Mouse (Mus musculus) kidney, adult 2 months (tissue): ENCODE results near the gene Fst. TPM values are rescaled to one million over a fixed set of nuclear protein-coding genes. Genes with fewer than 3 reads are reported as not detected.

Source experiments
- DNase-seq: peaks from one replicate; pipeline ENCODE4 v3.0.0; 2021
- H3K27ac ChIP-seq: fragments of 200-500 bp; 2 replicates; pipeline ENCODE4 v1.5.1; 2012; ENCODE audit warnings: low read depth, low read length, control low read depth, inconsistent platforms; ENCODE audit not compliant: insufficient read depth
- H3K27me3 ChIP-seq: fragments of 200-500 bp; replicated peaks from 2 replicates; pipeline ENCODE4 v1.6.1; 2012; ENCODE audit warnings: mild to moderate bottlenecking, moderate library complexity, low read length, inconsistent platforms; ENCODE audit not compliant: control insufficient read depth, insufficient read depth
- H3K36me3 ChIP-seq: fragments of 200-500 bp; 2 replicates; pipeline ENCODE4 v1.6.1; 2012; ENCODE audit warnings: mild to moderate bottlenecking, moderate library complexity, low read length, inconsistent platforms; ENCODE audit not compliant: control insufficient read depth, insufficient read depth
- H3K4me1 ChIP-seq: fragments of 200-500 bp; 2 replicates; pipeline ENCODE4 v1.6.1; 2011; ENCODE audit warnings: low read length; ENCODE audit not compliant: control insufficient read depth, insufficient read depth
- H3K4me3 ChIP-seq: fragments of 200-500 bp; 2 replicates; pipeline ENCODE4 v1.5.1; 2011; ENCODE audit warnings: mild to moderate bottlenecking, low read depth, low read length, control low read depth; ENCODE audit not compliant: insufficient read depth
- CTCF ChIP-seq: fragments of 200-500 bp; conservative IDR thresholded peaks from 2 replicates; pipeline ENCODE4 v1.5.1; 2011; ENCODE audit warnings: low read depth, mild to moderate bottlenecking, control low read depth, low read length, moderate library complexity, mixed read lengths; ENCODE audit not compliant: insufficient read depth, insufficient read length
- POLR2A ChIP-seq: fragments of 200-500 bp; IDR thresholded peaks from one replicate; pipeline ENCODE4 v1.6.1; 2011; ENCODE audit warnings: low read depth, low read length, control low read depth
- WGBS: fragments of 180-500 bp; shearing (Covaris S2); methylation state at CpG from one replicate; pipeline ENCODE4 v1.1.7; 2018; 5-methylcytosine and 5-hydroxymethylcytosine counted together
- polyA plus RNA-seq: library from polyadenylated mRNA; depleted of rRNA; stranded (reverse); fragments of >200 nt; gene quantifications from 2 replicates; pipeline ENCODE4 v1.2.3, GENCODE M21; 2012; rRNA removed

The Fst gene
- 6.4 and 6.5 TPM in 2 replicates for polyA plus RNA-seq

GRCm38 (mm10) chr13:114458886-114459700 is at the start of gene Fst:
Fst (minus strand) TSS chr13:114458951.
- no peaks in the 10 kb centered on the region for H3K36me3 ChIP-seq
- 1% methylated on average over 76 of the region's 77 CpGs for WGBS
- H3K4me3 ChIP-seq = peak within 1 kb of the TSS; percentile 37
- H3K27ac ChIP-seq = no peak within 1 kb of the TSS
- TF ChIP-seq CTCF (no peak), POLR2A (no peak)
- H3K4me1 ChIP-seq = no peaks in the 10 kb centered on the region
- H3K27me3 ChIP-seq = peaks cover 26% of the 10 kb centered on the region
- peak; percentile 11 for DNase-seq

DNA sequence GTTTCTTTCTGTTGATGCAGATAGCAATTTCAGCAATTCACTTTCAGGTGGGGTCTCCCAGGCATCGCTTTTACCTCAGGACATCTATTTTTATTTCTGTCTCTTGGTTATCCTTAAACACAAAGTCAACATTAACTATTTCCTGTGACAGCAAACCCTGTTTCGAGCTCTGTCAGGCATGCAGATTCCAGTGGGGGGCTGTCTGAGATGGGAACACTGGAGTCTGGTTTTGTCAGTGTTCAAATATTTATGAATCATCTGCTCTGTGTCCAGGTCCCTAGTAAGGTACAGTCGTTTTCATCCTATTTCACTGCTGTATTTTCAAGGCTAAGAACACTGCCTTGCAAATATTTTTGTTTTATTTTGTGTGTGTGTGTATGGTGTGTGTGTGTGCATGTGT is 35.1 kb upstream of the Fst start:
- no peak for TF ChIP-seq CTCF
- WGBS = 49% methylated on average over 3 of the region's 3 CpGs
- Histone ChIP-seq H3K27me3 (no peaks in the 10 kb centered on the region), H3K4me3 (no peak overlapping the region), H3K36me3 (no peaks in the 10 kb centered on the region), H3K4me1 (no peaks in the 10 kb centered on the region), H3K27ac (no peak overlapping the region)
- DNase-seq = no peak

DNA sequence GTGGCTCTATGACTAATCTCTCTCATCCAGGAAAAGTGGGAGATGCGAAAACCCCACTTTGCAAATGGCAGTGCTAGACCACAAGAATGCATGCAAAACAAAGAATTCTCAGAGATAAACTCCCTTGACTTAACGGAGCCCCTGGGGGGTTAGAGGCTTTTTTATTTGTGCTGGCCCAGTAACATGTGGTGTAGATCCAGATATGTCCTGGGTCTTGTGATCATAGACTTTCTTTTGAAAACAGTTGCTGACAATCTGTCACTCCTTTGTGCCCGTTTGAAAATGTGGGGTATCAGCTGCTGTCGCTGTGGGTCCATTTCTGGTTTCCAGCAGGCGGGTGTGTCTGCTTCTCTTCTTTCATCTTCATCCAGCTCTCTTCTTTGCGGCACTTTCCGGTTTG is 29.4 kb upstream of the Fst start:
- DNase-seq = no peak
- WGBS = 81% methylated on average over 7 of the region's 7 CpGs

GRCm38 (mm10) chr13:114478329-114478728 is 19.6 kb upstream of the Fst start:
- TF ChIP-seq CTCF (no peak), POLR2A (no peak)
- H3K27ac ChIP-seq = no peak overlapping the region
- WGBS = 86% methylated on average over 4 of the region's 4 CpGs
- H3K4me1 ChIP-seq = no peaks in the 10 kb centered on the region
- no peak for DNase-seq
- H3K4me3 ChIP-seq = no peak overlapping the region
- no peaks in the 10 kb centered on the region for H3K27me3 ChIP-seq
- no peaks in the 10 kb centered on the region for H3K36me3 ChIP-seq

More for the DNA sequence above, 29.4 kb upstream of the Fst start:
- Histone ChIP-seq H3K4me1 (no peaks in the 10 kb centered on the region), H3K4me3 (no peak overlapping the region), H3K27me3 (no peaks in the 10 kb centered on the region), H3K36me3 (no peaks in the 10 kb centered on the region), H3K27ac (no peak overlapping the region)
- TF ChIP-seq CTCF (no peak), POLR2A (no peak)

DNA sequence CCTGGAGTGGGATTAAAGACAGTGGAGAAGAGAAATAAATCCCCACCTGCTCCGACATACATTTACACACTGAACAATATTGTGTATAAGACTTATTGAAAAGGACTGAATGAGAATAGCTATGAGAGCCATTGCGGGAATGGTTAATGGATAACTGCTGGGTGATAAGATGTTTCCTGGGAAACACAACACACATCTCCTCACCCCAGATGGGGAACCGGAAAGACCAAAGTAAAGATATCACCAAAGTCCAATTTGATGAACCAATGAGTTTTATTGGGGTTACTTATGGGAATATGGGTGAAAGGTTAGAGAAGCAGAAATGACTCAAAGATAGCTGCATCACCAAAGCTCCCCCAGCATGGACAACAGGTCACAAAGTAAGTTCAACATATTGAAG is 11.2 kb upstream of the Fst start:
- TF ChIP-seq CTCF = no peak
- TF ChIP-seq POLR2A = no peak
- no peak overlapping the region for H3K27ac ChIP-seq
- no peak for DNase-seq
- H3K4me3 ChIP-seq = no peak overlapping the region
- WGBS = 79% methylated on average over 3 of the region's 3 CpGs
- H3K27me3 ChIP-seq = no peaks in the 10 kb centered on the region
- no peaks in the 10 kb centered on the region for H3K4me1 ChIP-seq
- H3K36me3 ChIP-seq = no peaks in the 10 kb centered on the region

- TF ChIP-seq POLR2A = no peak
- TF ChIP-seq CTCF = no peak
- no peak overlapping the region for H3K27ac ChIP-seq
- H3K4me3 ChIP-seq = no peak overlapping the region
- no peaks in the 10 kb centered on the region for H3K36me3 ChIP-seq
- H3K27me3 ChIP-seq = no peaks in the 10 kb centered on the region
- 89% methylated on average over 6 of the region's 6 CpGs for WGBS
- no peaks in the 10 kb centered on the region for H3K4me1 ChIP-seq
- no peak for DNase-seq
Observed at GRCm38 (mm10) chr13:114466269-114466919, 7.6 kb upstream of the Fst start.

DNA sequence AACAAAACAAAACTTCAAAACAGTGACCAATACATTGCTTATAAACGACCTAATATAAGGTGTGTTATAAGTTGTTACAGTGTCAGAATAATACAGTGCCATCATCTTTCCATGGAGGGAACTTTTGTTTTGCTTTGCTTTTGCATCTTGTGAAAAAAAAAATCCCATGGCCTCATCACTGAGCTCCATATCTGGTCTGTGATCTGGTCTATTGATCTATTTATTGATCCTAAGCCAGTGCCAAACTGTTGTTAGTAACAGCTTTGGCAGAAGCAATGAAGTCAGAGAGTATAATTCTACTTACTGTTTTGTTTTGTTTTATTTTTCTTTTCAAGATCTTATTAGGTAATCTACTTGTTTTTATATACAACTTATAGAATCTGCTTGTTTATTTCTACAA is 6.6 kb upstream of the Fst start:
- Histone ChIP-seq H3K27me3 (no peaks in the 10 kb centered on the region), H3K4me1 (no peaks in the 10 kb centered on the region), H3K4me3 (no peak overlapping the region), H3K27ac (no peak overlapping the region), H3K36me3 (no peaks in the 10 kb centered on the region)
- WGBS = 64% methylated on average over 1 of the region's 1 CpGs
- DNase-seq = no peak
- TF ChIP-seq POLR2A = no peak
- no peak for TF ChIP-seq CTCF
